In the genomic region with DNA sequence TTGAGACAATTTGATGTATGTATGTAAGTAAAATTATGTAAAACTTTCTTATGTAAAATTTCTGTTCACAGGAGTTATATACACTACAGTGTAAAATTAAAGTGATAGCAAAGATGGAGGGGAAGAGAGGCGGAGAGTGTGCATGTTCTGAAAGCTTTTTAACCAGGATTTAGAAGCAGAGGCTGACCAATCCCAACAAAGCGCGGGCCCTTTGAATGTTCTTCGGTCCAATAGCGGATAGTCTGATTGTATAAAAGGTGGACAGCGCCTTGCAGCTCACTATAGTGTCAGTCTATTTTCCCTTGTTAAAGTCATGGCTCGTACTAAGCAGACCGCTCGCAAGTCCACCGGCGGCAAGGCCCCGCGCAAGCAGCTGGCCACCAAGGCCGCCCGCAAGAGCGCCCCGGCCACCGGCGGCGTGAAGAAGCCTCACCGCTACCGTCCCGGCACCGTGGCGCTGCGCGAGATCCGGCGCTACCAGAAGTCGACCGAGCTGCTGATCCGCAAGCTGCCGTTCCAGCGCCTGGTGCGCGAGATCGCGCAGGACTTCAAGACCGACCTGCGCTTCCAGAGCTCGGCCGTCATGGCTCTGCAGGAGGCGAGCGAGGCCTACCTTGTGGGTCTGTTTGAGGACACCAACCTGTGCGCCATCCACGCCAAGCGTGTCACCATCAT, we compare ENCODE assay signal across 8 mouse cellular contexts. TPM values are rescaled to one million over a fixed set of nuclear protein-coding genes. Genes with fewer than 3 reads are reported as not detected.
DNase-seq lines count a peak whose midpoint lies in the region; ATAC-seq and TF ChIP-seq lines count a peak whose summit lies in the region.
"Not testable (repeated sequence)": the region's sequence is repeated elsewhere in the genome, so short reads cannot be mapped to it uniquely, and the experiment has no call there.

A gene (plus strand): TSS at position 201 of the 675 bp plus-strand sequence.

- ATAC-seq in embryonic facial prominence, embryonic 14.5 days (ENCODE audit: low read depth), result peak; percentile 88
- peak; percentile 81 for ATAC-seq in limb, embryonic 14.5 days (ENCODE audit: low FRiP score, low read depth)
- peak; percentile 76 for ATAC-seq in midbrain, embryonic 16.5 days

- WGBS in embryonic facial prominence, embryonic 14.5 days, result under 1% methylated on average over 13 of the region's 47 CpGs
- WGBS in limb, embryonic 14.5 days, result under 1% methylated on average over 15 of the region's 47 CpGs
- 0% methylated on average over 11 of the region's 47 CpGs for WGBS in midbrain, embryonic 16.5 days

- H3K4me1 ChIP-seq in embryonic facial prominence, embryonic 14.5 days (ENCODE audit: control insufficient read depth, insufficient read depth, low read length); limb, embryonic 14.5 days (ENCODE audit: control insufficient read depth, insufficient read depth, low read length): not testable (repeated sequence)
- H3K4me1 ChIP-seq in midbrain, embryonic 16.5 days (ENCODE audit: control insufficient read depth, insufficient read depth, low read length), result peaks cover 17% of the 10 kb centered on the region

- peak; percentile 43; the same call in 1 of the 2 replicates for TF ChIP-seq POLR2A in limb, embryonic 14.5 days (IDR thresholded peaks at IDR 0.05; ENCODE audit: borderline replicate concordance, extremely low read depth, insufficient read depth, insufficient read length)

- peak within 1 kb of the TSS; percentile 44 for H3K4me3 ChIP-seq in embryonic facial prominence, embryonic 14.5 days (ENCODE audit: low read depth, low read length)
- H3K4me3 ChIP-seq in limb, embryonic 14.5 days (replicated peaks; ENCODE audit: low read length), result peak within 1 kb of the TSS; percentile 42
- H3K4me3 ChIP-seq in midbrain, embryonic 16.5 days (ENCODE audit: low read depth, low read length), result peak within 1 kb of the TSS; percentile 45

- not testable (repeated sequence) for H3K9me3 ChIP-seq in embryonic facial prominence, embryonic 14.5 days (ENCODE audit: control insufficient read depth, low read length); limb, embryonic 14.5 days (ENCODE audit: control insufficient read depth, low read length); midbrain, embryonic 16.5 days (replicated peaks; ENCODE audit: control insufficient read depth, low read length, poor library complexity, severe bottlenecking)

- peak within 1 kb of the TSS; percentile 95 for H3K27ac ChIP-seq in embryonic facial prominence, embryonic 14.5 days (replicated peaks; ENCODE audit: low read depth, low read length)
- peak within 1 kb of the TSS; percentile 93 for H3K27ac ChIP-seq in limb, embryonic 14.5 days (replicated peaks; ENCODE audit: low read depth, low read length)
- H3K27ac ChIP-seq in midbrain, embryonic 16.5 days (ENCODE audit: low read length), result peak within 1 kb of the TSS; percentile 90

- H3K4me2 ChIP-seq in embryonic facial prominence, embryonic 14.5 days (ENCODE audit: low read depth, low read length), result peak within 1 kb of the TSS; percentile 63
- peak within 1 kb of the TSS; percentile 55 for H3K4me2 ChIP-seq in limb, embryonic 14.5 days (replicated peaks; ENCODE audit: low read depth, low read length, severe bottlenecking)
- H3K4me2 ChIP-seq in midbrain, embryonic 16.5 days (ENCODE audit: low read length), result peak within 1 kb of the TSS; percentile 77

- H3K36me3 ChIP-seq in embryonic facial prominence, embryonic 14.5 days (ENCODE audit: control insufficient read depth, insufficient read depth, low read length); limb, embryonic 14.5 days (ENCODE audit: control insufficient read depth, insufficient read depth, low read length); midbrain, embryonic 16.5 days (ENCODE audit: control insufficient read depth, insufficient read depth, low read length): not testable (repeated sequence)

- H3K27me3 ChIP-seq in embryonic facial prominence, embryonic 14.5 days (replicated peaks; ENCODE audit: control insufficient read depth, insufficient read depth, low read length); limb, embryonic 14.5 days (ENCODE audit: control insufficient read depth, insufficient read depth, low read length); midbrain, embryonic 16.5 days (ENCODE audit: control insufficient read depth, insufficient read depth, low read depth, low read length): not testable (repeated sequence)

- peak; percentile 88 for DNase-seq in 3134 (ENCODE audit: extremely low read depth, insufficient read length, low spot score)
- DNase-seq in adrenal gland, postnatal 4 days (ENCODE audit: low spot score in 2 of 2), result peak; percentile 59 to 77
- DNase-seq in embryonic facial prominence, embryonic 14.5 days (ENCODE audit: low spot score), result peak; percentile 99
- DNase-seq in heart, adult 9 months (ENCODE audit: low spot score in 2 of 2), result peak; percentile 49 to 73
- peak; percentile 82 for DNase-seq in kidney, adult 9 months
- DNase-seq in limb, embryonic 14.5 days (ENCODE audit: low spot score), result peak; percentile 100
- peak; percentile 89 to 93 for DNase-seq in spleen, postnatal 10 days (ENCODE audit: low spot score in 2 of 2)

- peak within 1 kb of the TSS; percentile 73 for H3K9ac ChIP-seq in embryonic facial prominence, embryonic 14.5 days (ENCODE audit: low read depth, low read length)
- H3K9ac ChIP-seq in limb, embryonic 14.5 days (ENCODE audit: low read depth, low read length, severe bottlenecking), result peak within 1 kb of the TSS; percentile 61
- peak within 1 kb of the TSS; percentile 57 for H3K9ac ChIP-seq in midbrain, embryonic 16.5 days (ENCODE audit: low read depth, low read length)

RNA-seq across cellular contexts. Expression of the gene that starts here (rescaled TPM):
- total RNA-seq in adrenal gland, postnatal 4 days (2021), result 100 to 1,000 TPM; 526 to 670 TPM
- 6.6 and 11.5 TPM in 2 replicates for polyA plus RNA-seq in embryonic facial prominence, embryonic 14.5 days (2014; fragmentation: Nextera tagmentation; extraction: Ambion mirVana)
- 52.4 and 65.5 TPM in 2 replicates for polyA plus RNA-seq in limb, embryonic 14.5 days (2012; rRNA removed)
- 6.5 and 12.4 TPM in 2 replicates for polyA plus RNA-seq in limb, embryonic 14.5 days (2014; fragmentation: Nextera tagmentation; extraction: Ambion mirVana)
- polyA plus RNA-seq in midbrain, embryonic 16.5 days (2015; fragmentation: Nextera tagmentation; extraction: Ambion mirVana), result 0.89 and 1.1 TPM in 2 replicates

Comparison
In these comparisons a context has a peak if more than half of its experiments do, and no peak if none do; other contexts are left out.
1. Peak in every context shown above with its lines: DNase-seq, ATAC-seq, H3K4me3 ChIP-seq and H3K27ac ChIP-seq.